Mouse (Mus musculus) heart, embryonic 11.5 days (tissue): Measurements from ENCODE around the gene Arhgef18. TPM values are rescaled to one million over a fixed set of nuclear protein-coding genes. Genes with fewer than 3 reads are reported as not detected.

Experiments
- polyA plus RNA-seq: library from polyadenylated mRNA; unstranded; fragments of >200 nt; fragmentation: Nextera tagmentation; extraction: Ambion mirVana; gene quantifications from 2 replicates; pipeline ENCODE4 v1.2.1, GENCODE M21; 2014

Arhgef18 gene
- polyA plus RNA-seq, 1 experiment from 2014 or later, result 5.3 TPM

Other genes starting within 250 kb of the Arhgef18 start
- gene Insr, start 113.4 kb upstream of the Arhgef18 start, polyA plus RNA-seq, result 39.2 and 45.7 TPM in 2 replicates
- 0.10 TPM in 1 of 2 replicates, not detected in the other for gene A430078G23Rik, start 39.6 kb upstream of the Arhgef18 start, polyA plus RNA-seq
- 2.7 and 3.1 TPM in 2 replicates for gene Pex11g, start 74.7 kb downstream of the Arhgef18 start, polyA plus RNA-seq
- gene Tex45, start 77.9 kb downstream of the Arhgef18 start, polyA plus RNA-seq, result not detected in 2 replicates
- gene Zfp358, start 100.1 kb downstream of the Arhgef18 start, polyA plus RNA-seq, result 11.5 and 19.7 TPM in 2 replicates
- 31.3 and 48.1 TPM in 2 replicates for gene Mcoln1, start 107.5 kb downstream of the Arhgef18 start, polyA plus RNA-seq
- 14.0 and 15.9 TPM in 2 replicates for gene Pnpla6, start 122.4 kb downstream of the Arhgef18 start, polyA plus RNA-seq
- 3.9 and 5.1 TPM in 2 replicates for gene C330021F23Rik, start 175.0 kb downstream of the Arhgef18 start, polyA plus RNA-seq
- 1.6 TPM in 2 replicates for gene Camsap3, start 194.3 kb downstream of the Arhgef18 start, polyA plus RNA-seq
- 32.6 and 34.7 TPM in 2 replicates for gene Xab2, start 228.3 kb downstream of the Arhgef18 start, polyA plus RNA-seq
- gene Pet100, start 228.5 kb downstream of the Arhgef18 start, polyA plus RNA-seq, result 109 and 114 TPM in 2 replicates
- 0.11 TPM in 1 of 2 replicates, not detected in the other for gene Pcp2, start 232.5 kb downstream of the Arhgef18 start, polyA plus RNA-seq
- gene Stxbp2, start 237.9 kb downstream of the Arhgef18 start, polyA plus RNA-seq, result 57.7 and 60.2 TPM in 2 replicates